18 mouse cellular contexts compared by ENCODE assay signal in genomic region chr2:156455508-156456108, GRCm38 (mm10). TPM values are rescaled to one million over a fixed set of nuclear protein-coding genes. Genes with fewer than 3 reads are reported as not detected.
DNase-seq lines count a peak whose midpoint lies in the region; ATAC-seq and TF ChIP-seq lines count a peak whose summit lies in the region.
"Had no signal": no experiment of that assay in that cellular context is flagged by ENCODE, and none has a peak within 500 bp of the region (broad histone marks: within the 10 kb centered on the region; RNA-seq: fewer than 3 reads in every experiment).

No protein-coding gene starts in this region.

- no peak for ATAC-seq in Patski
- no peak for ATAC-seq in inflammation-experienced regulatory T-cells, adult 6 months
- ATAC-seq: forebrain, embryonic 16.5 days had no signal

- POLR2A ChIA-PET in Patski (lab: Charles Lee): interaction anchor here (0.8 kb wide), 1 partner anchor 64 kb away, joined by 3 read pairs; no protein-coding TSS in a partner anchor

- CTCF ChIA-PET in Patski (lab: Charles Lee): no interaction called here

- DNase-seq in adrenal gland, adult (ENCODE audit: inconsistent age in 2 of 2, low spot score in 1 of 2): peak; percentile 55 to 87
- DNase-seq in adrenal gland, postnatal 4 days (ENCODE audit: low spot score in 2 of 2): no peak
- DNase-seq in 3134 (ENCODE audit: extremely low read depth, insufficient read length, low spot score) (peak; percentile 61), Patski (ENCODE audit: low read depth, low spot score) (peak; percentile 27)
- peak; percentile 45 to 72 for DNase-seq in adrenal gland, postnatal 36 days
- DNase-seq in spleen, postnatal 4 days (ENCODE audit: low spot score in 2 of 2): no peak
- no peak for DNase-seq in ovary, postnatal 14 days (ENCODE audit: low spot score)
- DNase-seq: cerebellum, adult 18-20 months; cerebellum, adult 9-11 months; cerebellum, postnatal 36 days; gastrocnemius, postnatal 10 days; heart, adult 2 months; kidney, adult 18-20 months had no signal

- no peaks in the 10 kb centered on the region for H3K27me3 ChIP-seq in Patski
- H3K27me3 ChIP-seq: embryonic facial prominence, embryonic 13.5 days; forebrain, embryonic 12.5 days; heart, embryonic 15.5 days had no signal

- no peak for TF ChIP-seq CTCF in Patski (IDR thresholded peaks at IDR 0.05)

- in situ Hi-C loops in Patski (cut with MboI; ENCODE audit: low pct_unique_long_range_greater_than_20kb): no loop called here

RNA-seq across cellular contexts. Expression of gene Epb41l1, which starts 34.9 kb away (rescaled TPM):
- 10 to 100 TPM; 54.3 to 56.1 TPM for total RNA-seq in adrenal gland, postnatal 4 days (2021)
- polyA plus RNA-seq in Patski (2021): 39.7 TPM
- total RNA-seq in adrenal gland, postnatal 36 days (2021): 10 to 100 TPM; 49.7 to 67.5 TPM
- polyA plus RNA-seq in inflammation-experienced regulatory T-cells, adult 6 months (2017; shearing (Covaris generic)): under 1 TPM in 2 of 3 experiments, not detected in 1; 0.07 to 0.09 TPM

Comparison
In these comparisons a context has a peak if more than half of its experiments do, and no peak if none do; other contexts are left out.
1. DNase-seq: peak in adrenal gland, adult (2 of 2), 3134 (single experiment), Patski (single experiment) and adrenal gland, postnatal 36 days (2 of 2); none in adrenal gland, postnatal 4 days (0 of 2), spleen, postnatal 4 days (0 of 2) and ovary, postnatal 14 days (single experiment).